Mouse (Mus musculus): ENCODE data around the gene Mroh9.

Mroh9 gene

GRCm38 (mm10) chr1:163085570-163085969 lies at the start of gene Mroh9:
Gene Mroh9 (minus strand): TSS chr1:163085670.
- no peak for DNase-seq (ENCODE audit: low spot score)

GRCm38 (mm10) chr1:163129976-163130375 lies 44.5 kb upstream of the Mroh9 start:
- no peak for DNase-seq (ENCODE audit: low spot score)

GRCm38 (mm10) chr1:163129129-163129900 lies 43.8 kb upstream of the Mroh9 start:
- DNase-seq (ENCODE audit: low spot score): no peak

- no peak for DNase-seq (ENCODE audit: low spot score)
Measured at GRCm38 (mm10) chr1:163126175-163126881, 40.9 kb upstream of the Mroh9 start.

GRCm38 (mm10) chr1:163122414-163122813 lies 36.9 kb upstream of the Mroh9 start:
- DNase-seq (ENCODE audit: low spot score): no peak

- DNase-seq (ENCODE audit: low spot score): no peak
Measured at GRCm38 (mm10) chr1:163113461-163114174, 28.1 kb upstream of the Mroh9 start.

- DNase-seq (ENCODE audit: low spot score): no peak
Measured at GRCm38 (mm10) chr1:163112482-163113164, 27.2 kb upstream of the Mroh9 start.

GRCm38 (mm10) chr1:163104960-163105359 lies 19.5 kb upstream of the Mroh9 start:
- DNase-seq (ENCODE audit: low spot score): no peak

- DNase-seq (ENCODE audit: low spot score): peak; percentile 19
Measured at GRCm38 (mm10) chr1:163091438-163092155, 6.1 kb upstream of the Mroh9 start.

- peak; percentile 44 for DNase-seq (ENCODE audit: low spot score)
Measured at GRCm38 (mm10) chr1:163070502-163070901, 15.0 kb downstream of the Mroh9 start.

GRCm38 (mm10) chr1:163060381-163060780 lies 25.1 kb downstream of the Mroh9 start:
- DNase-seq (ENCODE audit: low spot score): no peak

- DNase-seq (ENCODE audit: low spot score): no peak
Measured at GRCm38 (mm10) chr1:163057363-163057762, 28.1 kb downstream of the Mroh9 start.

GRCm38 (mm10) chr1:163055629-163056028 lies 29.8 kb downstream of the Mroh9 start:
- DNase-seq (ENCODE audit: low spot score): no peak

- no peak for DNase-seq (ENCODE audit: low spot score)
Measured at GRCm38 (mm10) chr1:163023075-163023474, 62.4 kb downstream of the Mroh9 start.

GRCm38 (mm10) chr1:163009220-163009619 lies 76.2 kb downstream of the Mroh9 start:
- no peak for DNase-seq (ENCODE audit: low spot score)

- no peak for DNase-seq (ENCODE audit: low spot score)
Measured at GRCm38 (mm10) chr1:163003496-163003895, 82.0 kb downstream of the Mroh9 start.

GRCm38 (mm10) chr1:163001271-163001829 lies 84.1 kb downstream of the Mroh9 start:
- no peak for DNase-seq (ENCODE audit: low spot score)

- DNase-seq (ENCODE audit: low spot score): no peak
Measured at GRCm38 (mm10) chr1:162987546-162987945, 97.9 kb downstream of the Mroh9 start.

- DNase-seq (ENCODE audit: low spot score): no peak
Measured at GRCm38 (mm10) chr1:162986777-162987176, 98.7 kb downstream of the Mroh9 start.

- DNase-seq (ENCODE audit: low spot score): no peak
Measured at GRCm38 (mm10) chr1:162986121-162986748, 99.2 kb downstream of the Mroh9 start.

- no peak for DNase-seq (ENCODE audit: low spot score)
Measured at GRCm38 (mm10) chr1:162984428-162984827, 101.0 kb downstream of the Mroh9 start, which contains the start of gene Fmo3. Gene Fmo3 (minus strand): TSS chr1:162984528.
